10 mouse cellular contexts compared by ENCODE assay signal in the genomic region with DNA sequence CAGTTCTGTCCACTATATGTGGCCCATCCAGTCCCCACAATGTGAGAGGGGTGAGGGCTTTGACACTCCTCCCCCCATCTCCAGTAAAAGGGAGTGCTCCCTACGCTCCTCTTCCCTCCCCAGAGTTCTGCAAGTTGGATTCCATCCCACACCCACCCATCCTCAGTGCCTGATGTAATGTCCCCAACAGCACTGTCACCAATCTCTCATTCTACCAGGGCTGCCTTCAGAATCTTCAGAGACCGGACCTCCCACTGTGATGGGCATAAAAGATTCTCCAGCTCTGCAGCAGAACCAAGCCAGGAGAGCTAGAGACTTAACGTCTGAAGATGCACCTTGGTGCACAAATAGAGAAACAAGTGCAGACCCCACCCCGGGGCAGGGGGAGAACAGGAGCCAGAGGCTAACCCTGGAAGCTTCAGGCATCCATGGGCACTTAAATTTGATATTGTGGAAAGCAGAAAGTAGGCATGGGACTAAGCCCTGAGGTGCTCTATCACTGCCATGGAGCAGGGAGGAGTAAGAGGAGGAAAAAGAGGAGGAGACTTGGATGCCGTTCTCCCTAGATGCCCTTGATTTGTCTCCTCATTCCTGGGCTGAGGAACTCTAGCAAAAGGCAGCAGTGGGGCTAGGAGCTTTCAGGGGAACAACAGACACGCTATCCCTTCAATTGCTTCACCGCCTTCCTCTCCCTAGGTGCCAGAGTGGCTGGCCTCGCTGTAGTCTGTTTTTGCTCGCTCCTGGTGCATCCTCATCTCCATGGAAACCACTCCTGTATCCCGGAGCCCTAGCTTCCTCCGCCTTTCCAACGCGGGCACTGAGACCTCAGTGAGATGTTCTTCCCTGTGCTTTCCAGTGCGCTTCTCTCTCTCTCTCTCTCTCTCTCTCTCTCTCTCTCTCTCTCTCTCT. TPM values are rescaled to one million over a fixed set of nuclear protein-coding genes. Genes with fewer than 3 reads are reported as not detected.
DNase-seq lines count a peak whose midpoint lies in the region.
"Had no signal": no experiment of that assay in that cellular context is flagged by ENCODE, and none has a peak within 500 bp of the region (broad histone marks: within the 10 kb centered on the region; RNA-seq: fewer than 3 reads in every experiment).

No protein-coding gene starts in this region.

- intact Hi-C loops in left cerebral cortex, postnatal 10 days (cut with DNase I), result no loop called here

- peak; percentile 47 for DNase-seq in embryo, embryonic 10 days (ENCODE audit: low spot score)
- no peak for DNase-seq in embryo, embryonic 9.5 days (ENCODE audit: extremely low spot score)
- peak; percentile 59 to 61 for DNase-seq in frontal cortex, postnatal 14 days (ENCODE audit: low spot score in 2 of 2)
- DNase-seq in left cerebral cortex, postnatal 10 days (ENCODE audit: extremely low spot score in 1 of 2, low spot score in 2 of 2), result peak; percentile 56 to 65
- peak; percentile 84 to 89 for DNase-seq in right cerebral cortex, postnatal 10 days (ENCODE audit: low spot score in 2 of 2)
- DNase-seq in ovary, postnatal 14 days (ENCODE audit: low spot score), result no peak
- DNase-seq in lung, postnatal 14 days, result no peak
- no peak for DNase-seq in adrenal gland, postnatal 36 days
- DNase-seq: adrenal gland, postnatal 10 days; gastrocnemius, postnatal 10 days had no signal

RNA-seq across cellular contexts. Expression of gene Lhfpl4, which starts 16.6 kb away (rescaled TPM):
- total RNA-seq in left cerebral cortex, postnatal 10 days (2021), result 100 to 1,000 TPM; 104 to 111 TPM
- total RNA-seq in adrenal gland, postnatal 36 days (2021), result 1 to 10 TPM; 2.9 to 3.1 TPM

RNA-seq across cellular contexts. Expression of gene Mtmr14, which starts 59.1 kb away (rescaled TPM):
- 10 to 100 TPM; 24.8 to 26.2 TPM for total RNA-seq in left cerebral cortex, postnatal 10 days (2021)
- 10 to 100 TPM; 19.7 to 30.1 TPM for total RNA-seq in adrenal gland, postnatal 36 days (2021)

Comparison
In these comparisons a context has a peak if more than half of its experiments do, and no peak if none do; other contexts are left out.
1. DNase-seq: peak in embryo, embryonic 10 days (single experiment), frontal cortex, postnatal 14 days (2 of 2), left cerebral cortex, postnatal 10 days (2 of 2) and right cerebral cortex, postnatal 10 days (2 of 2); none in embryo, embryonic 9.5 days (single experiment), ovary, postnatal 14 days (single experiment), lung, postnatal 14 days (single experiment) and adrenal gland, postnatal 36 days (0 of 2).
2. RNA of gene Lhfpl4, which starts 16.6 kb away (total RNA-seq): 104 to 111 TPM in left cerebral cortex, postnatal 10 days; 2.9 to 3.1 TPM in adrenal gland, postnatal 36 days; every median in the first group is over 10 times any median in the second.